Mouse (Mus musculus) Patski (cell line): ENCODE measurements around the gene Gm10128. TPM values are rescaled to one million over a fixed set of nuclear protein-coding genes. Genes with fewer than 3 reads are reported as not detected.
"Not testable (repeated sequence)": the region's sequence is repeated elsewhere in the genome, so short reads cannot be mapped to it uniquely, and the experiment has no call there.

Experiments
- ATAC-seq: fragments of 100-300 bp; one replicate; pipeline ENCODE4 v1.8.0; 2021
- CTCF ChIA-PET: fragments of 350-600 bp; sonication (Branson Sonifier 250); formaldehyde crosslinking; loops from one replicate; lab custom pipeline; 2022; ENCODE audit warnings: inconsistent platforms; lab: Charles Lee
- POLR2A ChIA-PET: fragments of 350-600 bp; sonication (Branson Sonifier 250); formaldehyde crosslinking; loops from one replicate; lab custom pipeline; 2022; ENCODE audit warnings: antibody characterized with exemption, inconsistent platforms; lab: Charles Lee
- DNase-seq: peaks from one replicate; pipeline ENCODE4 v3.0.0-alpha.2; 2011; ENCODE audit warnings: low read depth, low spot score
- H3K27me3 ChIP-seq: fragments of 371-371 bp; one replicate; pipeline ENCODE4 v1.5.1; 2021
- CTCF ChIP-seq: fragments of 100-300 bp; IDR thresholded peaks from one replicate; pipeline ENCODE4 v1.5.1; 2021
- in situ Hi-C: fragments of 300-500 bp; cut with MboI; formaldehyde crosslinking; loops from 3 replicates; pipeline ENCODE4 v1.11.1; 2018; ENCODE audit warnings: low pct_unique_long_range_greater_than_20kb, mixed read lengths
- polyA plus RNA-seq: library from polyadenylated mRNA; unstranded; gene quantifications from one replicate; pipeline ENCODE4 v1.2.3, GENCODE M21; 2021

Gene Gm10128
- polyA plus RNA-seq, result not detected

DNA sequence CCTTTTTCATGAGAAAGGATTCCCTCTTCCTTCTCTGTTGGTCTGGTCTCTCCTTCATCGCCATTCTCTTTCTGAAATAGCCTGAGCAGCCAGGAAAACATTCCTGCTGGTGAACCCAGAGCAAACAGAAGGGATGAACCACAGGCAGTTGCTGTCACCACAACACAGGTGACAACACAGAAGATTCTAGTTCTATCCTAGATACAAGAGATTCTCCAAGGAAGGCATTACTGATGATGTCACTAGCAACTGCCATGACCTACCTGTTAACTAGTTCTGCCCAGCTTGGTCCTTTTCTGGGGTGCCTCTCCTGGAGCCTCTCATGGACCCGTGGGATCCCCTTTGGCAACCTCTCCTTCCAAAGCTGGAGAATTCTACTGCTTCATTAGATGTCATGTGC is at the start of gene Gm10128:
TSS of gene Gm10128 (minus strand) at position 101 of the 400 bp plus-strand sequence.
- ATAC-seq, POLR2A ChIA-PET, DNase-seq, CTCF ChIA-PET, H3K27me3 ChIP-seq, in situ Hi-C loops: not testable (repeated sequence)

DNA sequence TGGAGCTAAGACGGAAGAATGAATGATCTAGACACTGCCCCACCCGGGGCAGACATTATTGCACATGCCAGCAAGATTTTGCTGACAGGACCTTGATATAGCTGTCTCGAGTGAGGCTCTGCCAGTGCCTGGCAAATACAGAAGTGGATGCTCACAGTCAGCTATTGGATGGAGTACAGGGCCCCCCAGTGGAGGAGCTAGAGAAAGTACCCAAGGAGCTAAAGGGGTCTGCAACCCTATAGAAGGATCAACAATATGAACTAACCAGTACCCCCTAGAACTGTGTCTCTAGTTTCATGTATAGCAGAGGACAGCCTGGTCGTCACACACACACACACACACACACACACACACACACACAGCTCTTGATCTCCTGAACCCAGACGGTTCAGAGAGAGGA is 37.4 kb upstream of the Gm10128 start:
- ATAC-seq, DNase-seq, POLR2A ChIA-PET, CTCF ChIA-PET, in situ Hi-C loops, H3K27me3 ChIP-seq: not testable (repeated sequence)

DNA sequence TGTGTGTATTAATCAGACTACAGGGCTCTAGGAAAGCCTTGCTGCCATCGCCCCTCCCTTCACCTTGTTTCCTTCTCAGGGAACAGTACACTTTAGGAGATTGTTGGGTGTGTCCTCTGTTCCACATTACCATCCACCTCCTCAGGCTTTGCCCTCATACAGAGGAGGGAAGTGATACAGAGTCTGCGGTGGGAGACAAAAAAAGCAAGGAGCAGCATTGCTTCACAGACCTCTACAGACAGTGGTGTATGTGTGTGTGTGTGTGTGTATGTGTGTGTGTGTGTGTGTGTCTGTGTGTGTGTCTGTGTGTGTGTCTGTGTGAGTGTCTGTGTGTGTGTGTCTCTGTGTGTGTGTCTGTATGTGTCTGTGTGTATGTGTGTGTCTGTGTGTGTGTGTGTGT is 18.7 kb upstream of the Gm10128 start:
- ATAC-seq, DNase-seq, CTCF ChIA-PET, H3K27me3 ChIP-seq, POLR2A ChIA-PET, in situ Hi-C loops: not testable (repeated sequence)

DNA sequence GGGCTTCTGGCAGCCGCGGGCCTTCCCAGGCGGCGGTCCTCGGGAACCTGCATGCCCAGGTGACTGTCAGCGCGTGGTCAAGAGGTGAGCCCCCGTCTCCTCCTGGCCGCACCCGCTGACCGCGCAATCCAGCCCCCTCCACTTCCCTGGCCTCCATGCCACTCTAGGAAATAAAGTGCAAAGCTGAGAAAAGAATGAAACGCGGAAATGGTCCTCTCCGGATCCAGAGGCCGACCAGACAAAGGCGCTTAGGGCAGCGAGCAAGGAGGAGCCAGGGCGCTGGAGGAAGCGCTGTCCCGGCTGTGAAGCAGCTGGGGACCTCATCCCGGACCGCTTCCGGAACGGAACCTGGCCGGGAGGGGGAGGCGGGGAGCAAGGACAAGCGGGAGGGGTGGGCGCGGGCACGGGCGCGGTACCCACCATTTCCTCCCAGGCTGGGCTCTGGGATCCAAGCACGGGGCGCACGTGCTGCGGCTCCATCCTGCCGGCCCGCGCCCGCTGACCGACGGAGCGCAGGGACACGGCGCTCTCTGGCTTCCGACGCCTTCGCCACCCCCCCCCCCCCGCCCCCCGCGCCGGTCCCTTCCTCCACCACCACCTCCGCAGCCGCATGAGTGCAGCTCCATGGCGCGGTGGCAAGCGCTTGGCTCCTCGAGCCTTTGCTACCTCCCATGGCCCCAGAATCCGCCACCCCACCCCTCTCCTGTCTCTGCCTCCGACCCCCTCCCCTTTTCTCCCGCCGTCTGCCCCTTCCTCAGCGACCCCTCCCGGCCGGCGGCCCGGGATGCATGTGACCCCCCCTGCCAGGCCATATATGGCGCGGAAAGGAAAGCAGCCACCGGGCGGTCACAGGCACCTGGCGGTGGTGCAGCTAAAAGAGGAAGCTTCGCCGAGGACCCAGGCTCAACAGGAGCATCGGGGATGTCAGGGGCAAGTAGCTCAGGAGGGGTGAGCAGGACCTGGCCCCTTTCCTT is 14.6 kb upstream of the Gm10128 start:
- in situ Hi-C loops, DNase-seq, POLR2A ChIA-PET, ATAC-seq, H3K27me3 ChIP-seq, CTCF ChIA-PET: not testable (repeated sequence)

DNA sequence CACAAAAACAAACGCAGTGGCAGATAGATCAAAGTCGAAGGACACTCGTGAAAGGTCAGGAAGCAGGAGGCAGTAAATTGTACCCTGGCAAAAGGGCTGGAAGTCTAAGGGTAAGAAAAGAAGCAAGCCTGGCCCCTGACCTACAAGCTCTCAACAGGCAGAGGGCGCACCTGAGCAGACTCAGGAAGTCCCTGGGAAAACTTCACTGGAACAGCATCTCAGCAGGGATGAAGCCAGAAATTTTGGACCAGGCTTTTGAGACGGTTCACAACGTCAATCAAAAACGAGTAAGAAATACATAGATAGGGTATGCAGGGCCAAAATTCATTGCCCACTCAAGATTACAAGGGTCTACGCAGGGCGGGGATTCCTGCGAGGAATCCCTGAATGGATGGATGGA is 13.7 kb upstream of the Gm10128 start:
- DNase-seq, in situ Hi-C loops, CTCF ChIA-PET, ATAC-seq, H3K27me3 ChIP-seq, POLR2A ChIA-PET: not testable (repeated sequence)
- peak; percentile 28 for TF ChIP-seq CTCF

DNA sequence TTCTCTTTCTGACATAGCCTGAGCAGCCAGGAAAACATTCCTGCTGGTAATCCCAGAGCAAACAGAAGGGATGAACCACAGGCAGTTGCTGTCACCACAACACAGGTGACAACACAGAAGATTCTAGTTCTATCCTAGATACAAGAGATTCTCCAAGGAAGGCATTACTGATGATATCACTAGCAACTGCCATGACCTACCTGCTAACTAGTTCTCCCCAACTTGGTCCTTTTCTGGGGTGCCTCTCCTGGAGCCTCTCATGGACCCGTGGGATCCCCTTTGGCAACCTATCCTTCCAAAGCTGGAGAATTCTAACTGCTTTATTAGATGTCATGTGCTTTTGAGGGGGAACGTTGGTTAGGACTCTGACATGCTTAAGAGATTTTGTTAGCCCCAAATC is 48.3 kb downstream of the Gm10128 start, which contains the start of gene Gm10338:
TSS of gene Gm10338 (minus strand) at position 101 of the 400 bp plus-strand sequence.
- ATAC-seq, H3K27me3 ChIP-seq, POLR2A ChIA-PET, in situ Hi-C loops, CTCF ChIA-PET, DNase-seq: not testable (repeated sequence)

Other genes starting within 250 kb of the Gm10128 start
- gene Gm3755, start 193.1 kb downstream of the Gm10128 start, polyA plus RNA-seq, result not detected
- gene Gm3752, start 160.2 kb downstream of the Gm10128 start, polyA plus RNA-seq, result not detected
- not detected for gene Gm3558, start 75.4 kb downstream of the Gm10128 start, polyA plus RNA-seq
- not detected for gene Gm10338, start 48.4 kb downstream of the Gm10128 start, polyA plus RNA-seq
- gene Gm26661, start 147.6 kb upstream of the Gm10128 start, polyA plus RNA-seq, result not detected
- gene Flnb, start 174.0 kb upstream of the Gm10128 start, polyA plus RNA-seq, result 124 TPM